Mouse (Mus musculus): ENCODE measurements at regions not wholly inside any gene's neighbourhood (a gene's known extent, or its start where the extent isn't known, plus 50 kb on each side); places are given as distances from the start of the nearest gene placed in this dataset.

DNA sequence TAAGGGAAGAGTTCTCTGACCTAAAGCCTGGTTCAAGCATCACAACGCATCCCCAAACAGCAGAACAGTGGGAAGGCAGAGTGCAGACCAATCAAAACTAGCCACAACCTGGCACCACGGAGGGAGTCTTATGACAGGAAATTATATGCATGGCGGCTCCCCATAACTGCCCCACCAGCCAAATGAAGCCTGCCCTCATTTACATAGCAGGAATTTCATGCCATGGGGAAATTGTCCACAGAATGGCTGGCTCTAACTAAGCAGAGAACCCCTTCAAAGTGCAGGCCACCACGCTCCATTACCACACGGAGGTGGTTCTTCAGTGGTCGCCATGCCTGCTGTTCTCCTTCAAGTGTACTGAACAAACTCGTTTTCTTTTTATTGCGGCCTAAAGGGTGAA, 126.3 kb upstream of the Zc3h12c start:
- DNase-seq: no peak

DNA sequence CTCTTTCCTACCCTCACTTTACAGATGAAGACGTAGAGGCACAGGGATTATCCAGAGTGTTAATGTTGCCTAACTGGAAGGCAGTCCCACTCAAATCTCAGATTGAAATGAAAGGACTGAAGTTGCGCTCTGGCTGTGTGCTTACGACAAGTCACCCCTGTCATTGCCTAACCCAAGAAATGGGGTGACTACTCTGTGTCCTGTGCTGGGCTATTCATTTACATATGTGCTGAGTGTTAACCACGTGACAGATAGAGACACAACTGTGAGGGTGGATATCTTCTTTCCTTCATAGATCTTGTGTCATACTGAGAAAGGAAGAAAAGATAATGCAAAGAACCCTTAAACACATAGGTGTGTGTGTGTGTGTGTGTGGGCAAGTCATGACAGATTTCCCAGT, 120.7 kb upstream of the Zc3h12c start:
- DNase-seq: no peak

GRCm38 (mm10) chr9:52287761-52288275, 119.4 kb upstream of the Zc3h12c start:
- DNase-seq: no peak

- peak; percentile 7 for DNase-seq
Observed at GRCm38 (mm10) chr9:52287246-52287651, 118.9 kb upstream of the Zc3h12c start.

GRCm38 (mm10) chr9:52286104-52286503, 117.7 kb upstream of the Zc3h12c start:
- no peak for DNase-seq

DNA sequence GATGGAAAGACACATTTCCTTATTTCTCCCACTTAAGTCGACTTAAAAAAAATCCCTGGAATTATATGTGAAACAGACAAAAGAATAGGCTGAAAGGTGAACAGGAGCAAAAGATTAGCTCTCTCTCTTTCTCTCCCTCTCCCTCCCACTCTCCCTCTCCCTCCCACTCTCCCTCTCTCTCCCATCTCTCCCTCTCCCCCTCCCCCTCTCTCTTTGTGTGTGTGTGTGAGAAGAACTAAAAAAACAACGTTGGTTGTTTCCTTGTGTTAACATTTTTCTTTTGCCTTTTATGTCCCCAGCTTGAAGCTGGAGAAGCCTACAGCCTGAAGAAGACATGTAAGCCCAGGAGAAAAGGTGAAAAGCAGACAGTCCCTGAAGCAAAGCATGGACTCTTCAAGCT, 115.2 kb upstream of the Zc3h12c start:
- no peak for DNase-seq

- no peak for DNase-seq
Observed at GRCm38 (mm10) chr9:52280995-52281394, 112.6 kb upstream of the Zc3h12c start.

DNA sequence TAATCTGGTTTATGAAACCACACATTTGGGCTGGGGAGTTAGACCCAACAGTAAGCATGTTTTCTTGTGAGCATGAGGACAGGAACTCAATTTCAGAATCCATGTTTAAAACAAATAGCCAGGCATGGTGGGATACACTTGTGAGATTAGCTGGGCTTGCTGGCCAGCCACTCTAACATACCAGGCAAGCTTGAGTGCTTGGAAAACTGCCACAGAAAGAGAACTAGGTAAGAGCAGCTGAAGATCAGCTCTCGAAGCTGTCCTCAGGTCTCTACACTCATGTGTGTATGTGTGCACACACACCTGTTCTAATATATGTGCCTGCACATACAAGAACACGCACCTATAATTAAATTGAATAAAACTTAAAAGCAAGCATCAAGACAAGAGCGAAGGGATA, 112.2 kb upstream of the Zc3h12c start:
- DNase-seq: no peak

DNA sequence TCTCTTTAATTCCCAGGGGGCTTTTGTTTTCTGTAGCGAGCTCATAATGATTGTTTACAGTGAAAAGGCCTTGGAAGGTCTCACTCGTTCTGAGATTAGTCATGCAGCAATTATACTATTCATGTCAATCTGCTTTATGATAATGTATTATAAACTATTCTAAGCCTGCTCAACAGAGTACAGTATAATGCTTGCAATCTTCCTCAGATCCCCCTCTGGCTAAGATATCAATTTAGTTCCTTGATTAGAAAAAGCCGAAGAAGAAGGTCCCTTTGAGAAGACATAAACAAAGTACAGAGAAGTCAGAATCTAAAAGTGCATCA, 110.3 kb upstream of the Zc3h12c start:
- no peak for DNase-seq

DNA sequence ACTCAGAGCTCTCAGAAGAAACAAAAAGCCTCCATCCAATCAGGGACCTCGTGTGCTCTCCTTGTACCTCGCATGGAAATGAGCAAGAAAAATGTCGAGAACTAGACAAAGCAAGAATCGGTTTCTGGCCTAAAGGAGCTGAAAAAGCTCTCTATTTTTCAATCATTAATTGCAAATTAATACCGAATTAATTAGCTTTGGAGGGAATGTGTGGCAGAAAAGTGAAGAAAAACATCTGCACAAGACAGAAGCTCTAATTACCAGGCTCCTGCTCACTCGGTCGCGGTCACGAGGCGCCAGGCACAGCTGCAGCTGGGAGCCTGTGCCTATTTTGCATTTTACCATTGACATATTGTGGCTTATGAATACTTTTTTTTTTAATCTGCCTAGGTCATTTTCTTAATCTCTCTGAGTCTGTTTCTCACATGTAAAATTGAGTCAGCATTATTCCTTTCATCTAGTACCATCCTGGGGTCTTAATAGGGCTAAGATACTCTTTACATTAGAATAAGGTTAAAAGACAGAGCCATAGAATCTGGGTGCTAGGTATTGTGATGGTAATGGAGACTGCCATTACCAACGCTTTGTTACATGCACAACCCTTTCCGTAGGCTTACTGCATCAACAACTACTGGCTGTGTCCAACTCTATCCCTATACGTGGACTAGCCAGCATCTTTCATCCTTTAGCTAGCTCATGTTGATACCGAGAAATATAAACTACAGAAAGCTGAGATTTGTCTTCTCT, 109.8 kb upstream of the Zc3h12c start:
- no peak for DNase-seq

DNA sequence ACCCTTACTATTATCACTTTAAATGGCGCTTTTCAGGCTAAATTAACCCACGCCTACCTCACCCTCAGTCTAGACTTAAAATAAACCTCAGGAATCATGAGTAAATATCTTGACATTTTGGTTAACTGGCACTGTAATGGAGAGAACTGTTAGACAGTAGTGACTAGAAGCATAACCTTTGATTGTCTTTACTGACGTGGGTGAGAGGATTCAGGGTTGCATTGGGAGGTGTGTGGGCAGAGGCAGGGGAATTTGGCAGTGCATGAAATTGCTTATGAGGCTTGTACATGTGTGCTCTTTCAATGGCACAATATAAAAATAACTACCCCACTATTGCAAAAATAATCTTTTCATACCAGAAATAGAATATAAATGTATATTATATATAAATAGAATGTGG, 105.6 kb upstream of the Zc3h12c start:
- DNase-seq: no peak

GRCm38 (mm10) chr9:52272668-52273067, 104.3 kb upstream of the Zc3h12c start:
- DNase-seq: no peak

DNA sequence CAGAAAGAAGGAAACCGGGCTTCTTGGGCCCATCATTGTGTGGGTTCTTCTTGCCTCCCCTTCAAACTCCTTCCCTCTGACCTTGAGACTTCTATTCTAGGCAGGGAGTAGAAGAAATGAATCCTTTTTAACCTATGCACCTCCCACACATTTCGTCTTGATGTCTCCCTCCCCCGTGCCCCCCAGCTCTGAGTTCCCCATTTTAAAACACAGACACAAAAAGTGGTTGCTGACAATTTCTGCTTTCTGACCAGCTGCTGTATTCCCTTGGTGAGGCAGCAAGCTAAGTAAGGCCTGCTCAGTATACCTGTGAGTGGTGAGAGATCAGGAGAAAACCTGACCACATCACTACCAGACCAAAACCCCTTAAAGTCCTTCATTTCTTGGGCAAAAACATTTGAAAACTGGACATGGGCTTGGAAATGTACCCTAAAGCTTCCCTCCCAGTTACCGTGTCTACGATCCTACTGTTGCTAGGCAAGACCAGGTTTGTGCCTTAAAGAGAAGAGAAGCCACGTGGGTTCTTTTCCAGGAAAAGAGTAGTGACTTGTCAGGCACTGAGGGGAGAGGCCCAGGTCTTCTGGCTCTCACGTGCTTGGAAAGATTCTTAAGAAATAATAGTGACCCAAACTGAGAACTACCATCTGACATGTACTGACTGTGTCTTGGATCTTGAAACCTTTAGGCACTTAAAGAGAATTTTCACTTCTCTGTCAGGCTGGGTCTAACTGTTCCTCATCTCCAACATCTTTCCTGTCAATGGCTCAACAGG, 103.2 kb upstream of the Zc3h12c start:
- no peak for DNase-seq

DNA sequence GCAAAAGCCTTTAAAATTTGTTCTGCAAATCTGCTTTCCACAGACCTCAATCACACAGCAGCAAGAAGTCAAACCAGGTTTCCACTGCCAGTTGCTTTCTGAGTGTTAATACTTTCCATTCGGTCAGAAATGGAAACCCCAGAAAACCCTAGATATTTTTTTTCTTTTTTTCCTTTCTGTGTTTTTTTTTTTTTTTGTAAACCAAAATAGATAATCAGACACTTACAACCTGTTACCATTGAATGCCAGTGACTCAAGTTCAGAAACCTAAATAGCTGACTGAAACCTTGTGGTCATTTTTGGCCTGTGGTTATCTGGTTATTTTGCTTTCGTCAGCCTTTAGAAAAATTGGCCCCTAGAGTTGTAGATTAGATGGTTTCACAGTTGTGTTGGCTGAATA, 93.2 kb upstream of the Zc3h12c start:
- DNase-seq: no peak

- no peak for DNase-seq
Observed at GRCm38 (mm10) chr9:52259459-52259858, 91.1 kb upstream of the Zc3h12c start.

DNA sequence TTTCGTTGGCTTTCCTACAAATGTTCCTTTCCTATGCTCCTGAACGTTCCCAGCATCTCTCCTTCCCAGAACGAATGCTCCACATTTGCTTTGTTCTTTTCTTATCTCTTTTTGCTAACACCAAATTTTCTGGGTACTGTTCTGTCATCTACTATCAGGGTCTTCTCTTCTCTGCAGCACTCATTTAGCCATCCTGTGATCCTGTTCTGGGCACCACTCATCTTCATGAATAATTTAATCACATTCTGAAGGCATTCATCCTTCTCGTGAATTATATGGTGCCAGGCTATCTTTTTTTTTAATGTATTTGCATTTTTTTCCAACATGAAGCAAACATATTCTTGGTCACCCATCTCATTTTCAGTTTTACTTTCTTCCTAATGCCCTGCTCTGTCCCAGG, 87.3 kb upstream of the Zc3h12c start:
- DNase-seq: no peak

GRCm38 (mm10) chr9:52254475-52254874, 86.1 kb upstream of the Zc3h12c start:
- no peak for DNase-seq

GRCm38 (mm10) chr9:52251455-52251854, 83.1 kb upstream of the Zc3h12c start:
- no peak for DNase-seq

DNA sequence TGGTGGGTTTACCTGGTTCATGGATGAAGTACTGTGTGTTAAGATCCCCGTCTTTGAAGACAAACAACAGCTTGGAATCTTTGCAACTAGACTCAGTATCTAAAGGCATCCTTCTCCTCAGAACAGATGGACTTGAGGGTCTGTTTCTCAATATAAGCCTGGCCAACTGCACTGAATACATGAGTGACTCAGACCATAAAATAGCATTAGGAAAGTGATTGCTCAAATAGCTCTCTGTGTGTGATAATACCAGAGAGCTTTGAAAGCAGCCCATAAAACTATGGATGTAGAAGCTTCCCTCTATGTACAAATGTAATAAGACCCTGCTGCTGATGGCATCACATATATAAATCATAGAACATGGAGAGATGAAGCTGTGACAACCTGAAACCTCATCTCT, 78.3 kb upstream of the Zc3h12c start:
- no peak for DNase-seq

- no peak for DNase-seq
Observed at GRCm38 (mm10) chr9:52244081-52244480, 75.7 kb upstream of the Zc3h12c start.

DNA sequence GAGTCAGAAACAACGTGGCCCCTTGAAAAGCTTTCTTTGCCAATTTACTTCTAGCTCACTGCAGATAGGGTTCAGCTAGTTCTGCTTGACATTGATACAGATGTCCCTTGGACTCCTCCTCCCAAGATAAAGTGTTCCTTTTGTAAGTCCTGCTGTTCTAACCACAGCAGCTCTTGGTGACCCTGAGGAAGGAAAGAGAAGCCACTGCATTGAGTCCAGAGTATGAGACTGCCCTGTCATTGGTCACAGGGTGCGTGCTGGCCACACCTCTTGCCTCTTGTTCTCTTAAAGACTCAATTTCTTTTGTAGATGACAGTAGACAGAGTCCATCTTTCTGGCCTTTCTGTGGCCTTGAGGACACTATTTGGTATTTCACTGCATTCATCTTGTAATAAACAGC, 74.7 kb upstream of the Zc3h12c start:
- no peak for DNase-seq

DNA sequence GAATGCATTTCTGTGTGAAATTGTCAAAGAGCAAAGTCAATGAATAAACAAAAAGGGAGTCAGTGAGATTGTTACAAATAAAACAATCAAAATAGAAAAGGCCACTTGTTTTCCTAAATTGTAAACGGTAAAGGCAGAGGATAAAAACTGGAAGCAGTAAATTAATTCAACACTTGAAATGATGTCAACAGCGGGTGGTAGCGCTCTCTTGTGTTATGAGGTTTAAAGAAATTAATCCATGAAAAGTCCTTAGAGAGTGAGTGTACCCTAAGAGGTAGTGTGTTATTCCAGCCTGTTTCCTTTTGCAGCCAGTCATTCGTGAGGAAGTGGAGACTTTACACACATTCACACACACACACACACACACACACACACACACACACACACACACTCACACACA, 73.2 kb upstream of the Zc3h12c start:
- no peak for DNase-seq

GRCm38 (mm10) chr9:52240585-52241320, 72.4 kb upstream of the Zc3h12c start:
- DNase-seq: no peak

DNA sequence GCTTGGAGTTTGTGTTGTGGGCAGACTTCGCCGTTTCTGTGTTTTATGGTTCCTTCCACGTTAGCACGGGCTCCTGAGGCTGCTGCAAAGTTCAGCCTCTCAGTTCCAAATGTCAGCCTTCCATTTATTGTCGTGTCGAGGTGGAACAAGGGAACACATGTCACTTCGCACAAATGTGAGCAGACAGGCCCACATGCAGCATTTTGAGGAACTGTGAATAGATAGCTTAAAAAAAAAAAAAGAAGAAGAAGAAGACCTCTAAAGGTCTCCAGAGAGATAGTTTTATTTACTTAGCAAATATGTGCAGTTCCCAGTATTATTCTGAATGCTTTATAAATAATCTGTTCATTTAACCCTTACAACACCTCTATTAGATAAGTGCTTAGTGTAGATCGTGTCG, 66.4 kb upstream of the Zc3h12c start:
- no peak for DNase-seq
